Mouse (Mus musculus) kidney, postnatal 0 days (tissue): ENCODE measurements around the gene 2310039H08Rik. TPM values are rescaled to one million over a fixed set of nuclear protein-coding genes. Genes with fewer than 3 reads are reported as not detected.
"Not testable (repeated sequence)": the region's sequence is repeated elsewhere in the genome, so short reads cannot be mapped to it uniquely, and the experiment has no call there.

Experiments used
- ATAC-seq: fragments of 200-750 bp; cut with Nextera tagmentation; replicated peaks from 2 replicates; pipeline ENCODE4 v1.8.0; 2017; ENCODE audit warnings: low read depth, moderate number of reproducible peaks, moderate TSS enrichment, moderate library complexity; ENCODE audit not compliant: low FRiP score
- DNase-seq: peaks from one replicate; pipeline ENCODE4 v3.0.0-alpha.2; 2016; ENCODE audit warnings: low spot score
- H3K27ac ChIP-seq: fragments of 300-500 bp; sonication (generic); 2 replicates; pipeline ENCODE4 v1.5.1; 2014; ENCODE audit warnings: mild to moderate bottlenecking
- H3K27me3 ChIP-seq: fragments of 300-500 bp; sonication (generic); 2 replicates; pipeline ENCODE4 v1.6.1; 2014; ENCODE audit warnings: low read length, mixed read lengths; ENCODE audit not compliant: insufficient read depth
- H3K36me3 ChIP-seq: fragments of 300-500 bp; sonication (generic); 2 replicates; pipeline ENCODE4 v1.6.1; 2014; ENCODE audit warnings: low read length, mixed read lengths; ENCODE audit not compliant: insufficient read depth
- H3K4me1 ChIP-seq: fragments of 300-500 bp; sonication (generic); replicated peaks from 2 replicates; pipeline ENCODE4 v1.6.1; 2014; ENCODE audit warnings: antibody characterized with exemption, low read length, mixed read lengths; ENCODE audit not compliant: insufficient read depth
- H3K4me2 ChIP-seq: fragments of 300-500 bp; sonication (generic); 2 replicates; pipeline ENCODE4 v1.6.1; 2014; ENCODE audit warnings: mild to moderate bottlenecking, low read length, moderate library complexity, mixed read lengths
- H3K4me3 ChIP-seq: fragments of 300-500 bp; sonication (generic); replicated peaks from 2 replicates; pipeline ENCODE4 v1.5.1; 2014; ENCODE audit warnings: low read depth, low read length
- H3K9ac ChIP-seq: fragments of 300-500 bp; sonication (generic); 2 replicates; pipeline ENCODE4 v1.6.1; 2014; ENCODE audit warnings: low read depth, low read length
- H3K9me3 ChIP-seq: fragments of 300-500 bp; sonication (generic); replicated peaks from 2 replicates; pipeline ENCODE4 v1.6.1; 2016; ENCODE audit warnings: low read length, inconsistent platforms, mixed read lengths
- CTCF ChIP-seq: IDR thresholded peaks from 2 replicates; pipeline ENCODE4 v1.5.1; 2016; ENCODE audit warnings: antibody characterized with exemption, low read depth, mild to moderate bottlenecking, moderate library complexity
- WGBS: fragments of 180-500 bp; shearing (Covaris S2); extraction: QIAGEN DNeasy Blood & Tissue Kit; methylation state at CpG from one replicate; pipeline ENCODE4 v1.1.7; 2014; 5-methylcytosine and 5-hydroxymethylcytosine counted together
- polyA plus RNA-seq: library from polyadenylated mRNA; unstranded; fragments of >200 nt; fragmentation: Nextera tagmentation; extraction: Ambion mirVana; gene quantifications from 2 replicates; pipeline ENCODE4 v1.2.1, GENCODE M21; 2015

The 2310039H08Rik gene
- polyA plus RNA-seq, 1 experiment from 2014 or later = 151 TPM

DNA sequence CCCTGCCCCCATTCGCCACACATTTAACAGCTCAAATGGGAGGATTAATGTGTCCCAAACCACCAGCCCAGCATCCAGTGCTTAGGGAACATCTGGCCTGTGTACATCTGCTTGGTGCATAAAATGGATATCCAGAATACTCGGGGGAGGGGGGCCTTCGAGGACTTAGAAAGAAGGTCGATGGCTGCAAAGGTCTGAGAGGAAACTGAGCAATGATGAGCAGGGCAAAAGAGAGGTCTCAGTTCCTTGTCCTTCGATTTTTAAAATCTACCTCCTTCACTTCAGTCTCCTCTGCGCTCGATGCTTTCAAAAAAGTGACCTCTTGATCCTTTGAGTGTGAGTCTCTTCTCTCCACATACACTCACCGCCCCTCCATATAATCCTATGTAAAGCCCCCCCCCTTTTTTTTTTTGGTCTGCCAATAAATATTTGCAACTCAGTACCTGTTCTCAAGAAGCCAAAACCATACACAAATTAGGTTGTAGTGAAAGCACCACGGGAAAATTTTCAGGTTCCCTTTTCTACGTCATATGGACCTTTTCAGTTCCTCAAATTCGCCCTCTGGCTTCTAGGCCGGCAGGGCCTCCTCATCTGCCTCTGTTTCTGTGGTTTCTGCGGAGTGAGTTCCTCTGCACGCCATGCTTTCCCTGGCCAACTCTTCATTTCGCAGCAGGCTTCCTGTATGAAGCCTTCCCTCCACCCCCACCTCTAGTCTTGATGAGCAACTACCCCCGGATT, 21.2 kb upstream of the 2310039H08Rik start:
- WGBS = 16% methylated on average over 16 of the region's 16 CpGs
- 0 out of 2 replicates have a peak, but pooled peaks cover 4% of the 10 kb centered on the region for H3K36me3 ChIP-seq
- H3K27me3 ChIP-seq = no peaks in the 10 kb centered on the region
- H3K9me3 ChIP-seq = no peaks in the 10 kb centered on the region
- peak overlapping the region; percentile 81 for H3K4me2 ChIP-seq
- TF ChIP-seq CTCF = peak; percentile 6; the same call in 1 of the 2 replicates
- H3K4me3 ChIP-seq = peak overlapping the region; percentile 76
- H3K9ac ChIP-seq = peak overlapping the region; percentile 78
- peaks cover 10% of the 10 kb centered on the region; the same call in 1 of the 2 replicates for H3K4me1 ChIP-seq
- peak overlapping the region; percentile 93 for H3K27ac ChIP-seq
- ATAC-seq (no peak), DNase-seq (peak; percentile 67)

- Histone ChIP-seq H3K27ac (peak within 1 kb of the TSS; percentile 93), H3K4me3 (peak within 1 kb of the TSS; percentile 76), H3K4me2 (peak within 1 kb of the TSS; percentile 81), H3K4me1 (peaks cover 10% of the 10 kb centered on the region; the same call in 1 of the 2 replicates), H3K27me3 (no peaks in the 10 kb centered on the region), H3K36me3 (no peaks in the 10 kb centered on the region), H3K9ac (peak within 1 kb of the TSS; percentile 78), H3K9me3 (no peaks in the 10 kb centered on the region)
- DNase-seq = peak; percentile 99
- no peak for TF ChIP-seq CTCF
- ATAC-seq = peak; percentile 99
- under 1% methylated on average over 54 of the region's 58 CpGs for WGBS
Observed at GRCm38 (mm10) chr17:46751794-46752556, 20.5 kb upstream of the 2310039H08Rik start, which contains the start of gene Cnpy3. Gene Cnpy3 (minus strand): TSS chr17:46752214.

- H3K4me2 ChIP-seq = no peak overlapping the region
- no peak overlapping the region for H3K27ac ChIP-seq
- no peak overlapping the region for H3K9ac ChIP-seq
- ATAC-seq (no peak), DNase-seq (no peak)
- no peaks in the 10 kb centered on the region for H3K9me3 ChIP-seq
- no peaks in the 10 kb centered on the region for H3K27me3 ChIP-seq
- H3K4me3 ChIP-seq = no peak overlapping the region
- no peaks in the 10 kb centered on the region for H3K4me1 ChIP-seq
- H3K36me3 ChIP-seq = no peaks in the 10 kb centered on the region
- WGBS = 83% methylated on average over 12 of the region's 12 CpGs
- TF ChIP-seq CTCF = no peak
Observed at GRCm38 (mm10) chr17:46758753-46759152, 13.7 kb upstream of the 2310039H08Rik start.

- ATAC-seq = no peak
Observed at GRCm38 (mm10) chr17:46763544-46763943, 8.9 kb upstream of the 2310039H08Rik start, which contains the start of gene Ptcra. Gene Ptcra (minus strand): TSS chr17:46763712.

GRCm38 (mm10) chr17:46764916-46765315, 7.5 kb upstream of the 2310039H08Rik start:
- H3K4me2 ChIP-seq, H3K27ac ChIP-seq, H3K9me3 ChIP-seq, H3K36me3 ChIP-seq, H3K4me1 ChIP-seq, DNase-seq, H3K9ac ChIP-seq, H3K4me3 ChIP-seq, H3K27me3 ChIP-seq, ATAC-seq: not testable (repeated sequence)
- WGBS = 69% methylated on average over 9 of the region's 9 CpGs

More at GRCm38 (mm10) chr17:46763544-46763943, 8.9 kb upstream of the 2310039H08Rik start, which contains the start of gene Ptcra:
- H3K36me3 ChIP-seq = no peaks in the 10 kb centered on the region
- no peaks in the 10 kb centered on the region for H3K27me3 ChIP-seq
- no peak within 1 kb of the TSS for H3K4me2 ChIP-seq
- no peak within 1 kb of the TSS for H3K27ac ChIP-seq
- no peak for TF ChIP-seq CTCF
- no peak within 1 kb of the TSS for H3K9ac ChIP-seq
- 62% methylated on average over 2 of the region's 2 CpGs for WGBS
- DNase-seq = no peak
- no peak within 1 kb of the TSS for H3K4me3 ChIP-seq
- H3K9me3 ChIP-seq = no peaks in the 10 kb centered on the region
- H3K4me1 ChIP-seq = no peaks in the 10 kb centered on the region

DNA sequence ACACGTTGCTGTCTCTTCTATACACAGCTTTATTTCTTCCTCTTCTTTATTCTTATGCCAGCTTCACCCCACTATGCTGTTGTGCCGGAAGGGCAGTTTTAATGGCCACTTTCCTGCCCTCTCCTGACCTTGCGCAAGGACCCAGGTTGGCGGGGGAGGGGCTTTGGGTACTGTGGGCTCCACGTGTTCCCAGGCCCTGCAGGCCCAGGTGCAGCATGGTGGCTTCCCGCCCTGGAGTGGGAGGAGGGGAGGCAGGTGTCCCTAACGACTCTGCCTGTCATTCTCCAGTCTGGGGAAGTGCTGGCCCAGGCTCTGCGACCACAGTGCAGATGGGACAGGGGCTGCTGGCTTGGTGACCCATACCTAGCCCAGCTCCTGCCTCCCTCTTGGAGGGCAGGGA, 4.6 kb upstream of the 2310039H08Rik start:
- TF ChIP-seq CTCF = no peak
- no peak overlapping the region for H3K27ac ChIP-seq
- H3K9ac ChIP-seq = no peak overlapping the region
- no peaks in the 10 kb centered on the region for H3K27me3 ChIP-seq
- no peaks in the 10 kb centered on the region for H3K36me3 ChIP-seq
- DNase-seq (no peak), ATAC-seq (no peak)
- no peak overlapping the region for H3K4me3 ChIP-seq
- H3K4me2 ChIP-seq = no peak overlapping the region
- 37% methylated on average over 8 of the region's 8 CpGs for WGBS
- H3K9me3 ChIP-seq = no peaks in the 10 kb centered on the region
- H3K4me1 ChIP-seq = no peaks in the 10 kb centered on the region
